Mouse (Mus musculus): ENCODE data around the gene Fam83e. TPM values are rescaled to one million over a fixed set of nuclear protein-coding genes. Genes with fewer than 3 reads are reported as not detected.
A peak's percentile ranks its signal among the peaks of the same experiment; 100 is the strongest.

The Fam83e gene
- polyA plus RNA-seq, 1 experiment from 2014 or later, result 0.28 TPM

DNA sequence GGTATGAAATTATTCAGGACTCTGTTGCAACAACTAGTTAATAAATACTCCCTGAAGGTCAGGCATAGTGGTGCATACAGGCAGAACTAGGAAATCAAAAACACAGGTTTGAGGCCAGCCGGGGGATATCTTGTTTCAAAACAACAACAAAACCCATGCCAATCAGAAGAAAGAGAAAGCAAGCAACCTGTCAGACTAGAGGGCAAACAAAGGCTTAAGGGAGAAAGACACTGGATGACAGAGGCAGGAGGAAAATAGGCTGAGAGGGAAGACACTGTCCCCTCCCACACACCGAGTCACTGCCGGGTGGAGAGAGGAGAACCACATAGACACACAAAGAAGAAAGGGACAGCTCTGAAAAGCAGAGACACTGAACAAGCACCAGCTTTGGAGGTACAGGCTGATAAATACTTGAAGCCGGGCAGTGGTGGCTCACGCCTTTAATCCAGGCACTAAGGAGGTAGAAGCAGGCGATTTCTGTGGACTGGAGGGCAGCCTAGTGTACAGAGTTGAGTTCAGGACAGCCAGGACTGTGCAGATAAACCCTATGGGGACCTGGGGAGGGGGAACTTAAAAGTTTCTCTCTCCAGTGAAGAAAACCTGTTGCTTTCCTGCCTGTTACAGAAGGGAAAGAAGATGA, 7.0 kb upstream of the Fam83e start:
- Histone ChIP-seq H3K4me1 (replicated peaks; ENCODE audit: insufficient read depth, low read length) (peaks cover 13% of the 10 kb centered on the region), H3K9ac (ENCODE audit: low read depth, low read length) (peak overlapping the region; percentile 72), H3K4me2 (ENCODE audit: low read length) (peak overlapping the region; percentile 63), H3K4me3 (replicated peaks; ENCODE audit: low read depth, low read length) (peak overlapping the region; percentile 63), H3K36me3 (ENCODE audit: insufficient read depth, low read length) (peaks cover 38% of the 10 kb centered on the region), H3K27me3 (ENCODE audit: insufficient read depth, low read length) (no peaks in the 10 kb centered on the region), H3K9me3 (replicated peaks; ENCODE audit: low read length) (no peaks in the 10 kb centered on the region), H3K27ac (peak overlapping the region; percentile 83)
- no peak for TF ChIP-seq CTCF (IDR thresholded peaks at IDR 0.05; ENCODE audit: low read depth)
- no peak for ATAC-seq (replicated peaks; ENCODE audit: low FRiP score, low read depth)
- 69% methylated on average over 6 of the region's 6 CpGs for WGBS
- DNase-seq (ENCODE audit: low spot score), result no peak

DNA sequence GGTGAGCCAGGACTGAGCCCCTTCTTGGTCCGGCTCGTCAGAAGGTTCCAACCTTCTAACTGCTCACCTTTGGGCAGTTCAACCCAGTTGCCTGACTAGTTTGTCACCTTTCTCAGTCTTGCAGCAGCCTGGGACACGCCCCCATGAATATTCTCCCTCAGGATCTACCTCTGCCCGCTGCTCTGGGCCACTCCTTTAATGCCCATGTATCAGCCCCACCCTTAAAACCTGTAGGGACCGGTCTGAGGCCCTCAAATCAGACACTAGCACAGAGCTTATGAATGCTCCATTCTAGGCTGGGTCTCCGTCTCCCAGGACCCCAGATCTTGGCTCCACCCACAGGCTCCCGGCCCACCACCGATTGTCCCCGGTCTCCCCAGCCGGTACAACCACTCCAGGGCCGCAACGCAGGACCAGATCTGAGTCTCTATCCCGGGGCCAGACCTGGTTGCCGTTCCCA, 6.4 kb upstream of the Fam83e start:
- peak overlapping the region; percentile 63 for H3K4me3 ChIP-seq (replicated peaks; ENCODE audit: low read depth, low read length)
- H3K4me2 ChIP-seq (ENCODE audit: low read length), result peak overlapping the region; percentile 63
- peak; percentile 56 for ATAC-seq (replicated peaks; ENCODE audit: low FRiP score, low read depth)
- TF ChIP-seq CTCF (IDR thresholded peaks at IDR 0.05; ENCODE audit: low read depth), result no peak
- H3K9ac ChIP-seq (ENCODE audit: low read depth, low read length), result peak overlapping the region; percentile 72
- no peak for DNase-seq (ENCODE audit: low spot score)
- H3K9me3 ChIP-seq (replicated peaks; ENCODE audit: low read length), result no peaks in the 10 kb centered on the region
- H3K36me3 ChIP-seq (ENCODE audit: insufficient read depth, low read length), result peaks cover 40% of the 10 kb centered on the region
- H3K27ac ChIP-seq, result peak overlapping the region; percentile 83
- H3K4me1 ChIP-seq (replicated peaks; ENCODE audit: insufficient read depth, low read length), result peaks cover 20% of the 10 kb centered on the region
- no peaks in the 10 kb centered on the region for H3K27me3 ChIP-seq (ENCODE audit: insufficient read depth, low read length)
- 5% methylated on average over 14 of the region's 14 CpGs for WGBS

DNA sequence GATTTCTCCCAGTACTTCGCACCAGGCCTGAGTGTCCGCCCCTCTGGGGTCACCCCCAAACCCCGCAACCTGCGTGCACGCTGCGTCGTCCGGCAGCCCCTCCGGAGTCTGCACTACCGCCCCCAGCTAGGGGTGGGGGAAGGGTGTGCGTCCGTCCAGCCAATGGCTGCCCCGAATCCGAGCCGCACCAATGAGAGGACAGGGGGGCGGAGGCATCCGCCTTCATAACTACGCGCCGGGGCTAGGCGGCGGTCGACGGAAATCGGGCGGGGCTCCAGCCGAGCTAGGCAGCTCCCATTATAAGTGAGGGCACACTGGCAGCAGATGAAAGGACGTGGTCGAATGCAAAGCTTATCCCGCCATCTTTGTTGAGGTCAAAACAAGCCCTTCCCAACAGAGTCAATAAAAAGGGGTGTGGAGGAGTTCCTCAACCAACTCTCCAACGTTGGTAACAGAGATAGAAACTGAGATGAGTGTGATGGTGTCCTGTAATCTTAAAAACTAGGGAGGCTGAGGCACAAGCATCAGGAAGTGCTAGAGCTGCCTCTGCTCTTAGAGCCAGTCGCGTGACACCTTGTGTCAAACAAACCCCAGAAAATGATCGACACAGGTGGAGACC, 5.8 kb upstream of the Fam83e start, which contains the start of gene Rpl18:
Gene Rpl18, plus strand, starts transcription at position 368 of the 619 bp plus-strand sequence.
- Histone ChIP-seq H3K4me3 (replicated peaks; ENCODE audit: low read depth, low read length) (peak within 1 kb of the TSS; percentile 63), H3K4me1 (replicated peaks; ENCODE audit: insufficient read depth, low read length) (peaks cover 20% of the 10 kb centered on the region), H3K27me3 (ENCODE audit: insufficient read depth, low read length) (no peaks in the 10 kb centered on the region), H3K9me3 (replicated peaks; ENCODE audit: low read length) (no peaks in the 10 kb centered on the region), H3K9ac (ENCODE audit: low read depth, low read length) (peak within 1 kb of the TSS; percentile 72), H3K4me2 (ENCODE audit: low read length) (peak within 1 kb of the TSS; percentile 70), H3K27ac (peak within 1 kb of the TSS; percentile 83), H3K36me3 (ENCODE audit: insufficient read depth, low read length) (peaks cover 39% of the 10 kb centered on the region)
- TF ChIP-seq CTCF (IDR thresholded peaks at IDR 0.05; ENCODE audit: low read depth), result no peak
- peak; percentile 87 for ATAC-seq (replicated peaks; ENCODE audit: low FRiP score, low read depth)
- WGBS, result 7% methylated on average over 34 of the region's 34 CpGs
- DNase-seq (ENCODE audit: low spot score), result peak; percentile 99

DNA sequence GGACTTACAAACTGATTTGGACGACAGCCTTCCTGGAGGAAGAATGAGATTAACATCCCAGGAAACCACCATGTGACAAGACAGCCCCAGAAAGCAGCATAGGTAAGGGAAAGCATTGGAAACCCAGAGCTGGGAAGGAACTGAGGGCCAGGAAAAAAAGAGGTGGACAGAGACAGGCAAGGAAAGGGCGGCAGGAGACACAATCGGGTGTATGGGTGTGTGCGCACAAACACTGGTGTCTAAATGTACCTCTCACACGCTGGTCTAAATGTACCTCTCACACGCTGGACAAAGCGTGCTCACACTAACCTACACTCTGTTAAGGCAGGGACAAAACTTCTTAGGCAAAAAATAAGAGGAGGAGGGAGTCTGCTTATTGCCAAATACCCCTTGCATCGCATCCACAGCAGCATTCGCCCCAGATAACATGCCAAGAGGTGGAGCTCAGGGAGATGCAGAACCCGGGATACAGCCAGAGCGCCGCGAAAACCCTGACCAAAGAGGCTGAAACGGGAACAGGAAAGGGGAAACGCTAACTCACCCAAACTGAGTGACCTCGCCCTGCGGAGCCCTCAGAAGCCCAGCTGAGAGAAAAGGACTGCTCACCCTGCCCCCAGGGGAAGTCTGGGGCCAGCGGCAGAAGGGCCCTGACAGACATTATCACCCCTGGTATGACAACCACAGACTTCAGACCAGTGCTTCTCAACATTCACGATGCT, 5.1 kb upstream of the Fam83e start:
- 83% methylated on average over 19 of the region's 19 CpGs for WGBS
- no peak for TF ChIP-seq CTCF (IDR thresholded peaks at IDR 0.05; ENCODE audit: low read depth)
- H3K27ac ChIP-seq, result 0 out of 2 replicates have a peak overlapping the region, but pooled peaks have one; percentile 50
- H3K4me2 ChIP-seq (ENCODE audit: low read length), result peak overlapping the region; percentile 70
- peak overlapping the region; percentile 63 for H3K4me3 ChIP-seq (replicated peaks; ENCODE audit: low read depth, low read length)
- H3K9ac ChIP-seq (ENCODE audit: low read depth, low read length), result 0 out of 2 replicates have a peak overlapping the region, but pooled peaks have one; percentile 31
- H3K36me3 ChIP-seq (ENCODE audit: insufficient read depth, low read length), result peaks cover 37% of the 10 kb centered on the region
- peaks cover 20% of the 10 kb centered on the region for H3K4me1 ChIP-seq (replicated peaks; ENCODE audit: insufficient read depth, low read length)
- H3K27me3 ChIP-seq (ENCODE audit: insufficient read depth, low read length), result no peaks in the 10 kb centered on the region
- H3K9me3 ChIP-seq (replicated peaks; ENCODE audit: low read length), result no peaks in the 10 kb centered on the region
- ATAC-seq (replicated peaks; ENCODE audit: low FRiP score, low read depth) (no peak), DNase-seq (ENCODE audit: low spot score) (no peak)

DNA sequence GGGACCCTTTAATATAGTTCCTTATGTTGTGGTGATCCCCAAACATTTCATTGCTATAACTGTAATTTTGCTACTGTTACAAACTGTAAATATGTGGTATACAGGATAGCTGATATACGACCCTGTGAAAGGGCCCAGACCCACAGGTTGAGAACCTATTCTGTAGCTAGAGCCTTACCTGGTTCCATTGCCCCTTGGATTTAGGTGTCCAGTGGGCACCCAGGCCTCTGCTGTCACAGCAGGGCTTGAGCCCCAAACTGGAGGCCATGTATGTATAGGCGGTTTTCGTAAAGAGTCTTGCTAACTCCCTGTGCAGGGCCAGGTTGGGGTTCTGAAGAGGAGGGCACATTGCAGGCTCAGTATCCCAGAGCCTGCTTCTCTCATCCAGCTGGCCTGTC, 4.6 kb upstream of the Fam83e start:
- no peak for TF ChIP-seq CTCF (IDR thresholded peaks at IDR 0.05; ENCODE audit: low read depth)
- WGBS, result 82% methylated on average over 3 of the region's 3 CpGs
- DNase-seq (ENCODE audit: low spot score) (no peak), ATAC-seq (replicated peaks; ENCODE audit: low FRiP score, low read depth) (no peak)
- peak overlapping the region; percentile 88; the same call in 1 of the 2 replicates for H3K4me3 ChIP-seq (replicated peaks; ENCODE audit: low read depth, low read length)
- H3K27me3 ChIP-seq (ENCODE audit: insufficient read depth, low read length), result no peaks in the 10 kb centered on the region
- H3K9ac ChIP-seq (ENCODE audit: low read depth, low read length), result peak overlapping the region; percentile 77; the same call in 1 of the 2 replicates
- H3K4me2 ChIP-seq (ENCODE audit: low read length), result peak overlapping the region; percentile 70
- peaks cover 20% of the 10 kb centered on the region for H3K4me1 ChIP-seq (replicated peaks; ENCODE audit: insufficient read depth, low read length)
- peaks cover 35% of the 10 kb centered on the region for H3K36me3 ChIP-seq (ENCODE audit: insufficient read depth, low read length)
- H3K9me3 ChIP-seq (replicated peaks; ENCODE audit: low read length), result no peaks in the 10 kb centered on the region
- no peak overlapping the region for H3K27ac ChIP-seq

All from kidney, postnatal 0 days (tissue).